Mouse (Mus musculus): ENCODE results near the gene Pdgfa. TPM values are rescaled to one million over a fixed set of nuclear protein-coding genes. Genes with fewer than 3 reads are reported as not detected.

Gene Pdgfa
- polyA plus RNA-seq, 1 experiment from 2014 or later: 19.1 TPM

DNA sequence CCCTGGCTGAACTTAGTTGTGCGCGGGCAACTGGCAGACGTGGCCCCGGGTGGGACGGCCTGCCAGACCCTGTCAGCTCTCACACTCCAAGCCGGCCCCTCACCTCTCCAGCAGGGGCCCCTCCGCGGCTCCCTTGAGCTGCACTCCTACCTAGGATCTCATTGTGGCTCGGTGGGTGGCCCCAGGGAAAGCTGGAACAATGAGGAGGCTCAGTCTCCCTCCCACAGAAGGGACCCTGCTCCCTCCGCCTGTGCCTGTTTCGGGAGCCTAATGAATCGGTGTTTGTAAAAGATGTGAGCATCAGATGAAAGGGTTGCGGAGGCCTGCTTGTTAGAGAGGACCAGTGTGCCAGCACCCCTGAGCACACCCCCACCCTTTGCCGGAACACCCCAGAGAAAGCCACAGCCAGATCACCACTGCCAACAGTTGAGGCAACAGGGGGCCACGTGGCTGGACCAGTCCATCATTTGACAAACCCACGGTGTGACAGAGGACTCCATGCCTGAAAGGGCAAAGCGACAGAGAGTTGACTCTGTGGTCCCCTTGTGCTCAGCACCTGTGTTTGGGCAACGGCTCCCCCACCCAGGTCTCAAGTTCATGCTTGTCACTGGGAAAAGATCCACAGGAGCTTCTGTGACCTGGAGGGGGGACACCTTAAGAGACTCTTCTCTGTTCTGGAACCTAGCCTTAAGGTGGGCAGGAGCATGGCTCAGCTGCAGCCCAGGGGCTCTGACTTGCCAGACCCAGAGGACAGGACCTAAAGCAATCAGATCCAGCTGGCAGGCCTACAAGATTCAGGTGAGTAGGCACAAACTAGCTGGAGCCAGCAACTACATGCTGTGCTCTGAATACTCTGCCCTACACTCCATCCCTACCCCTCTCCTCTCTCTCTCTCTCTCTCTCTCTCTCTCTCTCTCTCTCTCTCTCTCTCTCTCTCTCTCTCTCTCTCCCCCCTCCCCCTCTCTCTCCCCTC is 64.4 kb downstream of the Pdgfa start:
- no peaks in the 10 kb centered on the region for H3K9me3 ChIP-seq (ENCODE audit: control insufficient read depth, low read length)
- no peaks in the 10 kb centered on the region for H3K27me3 ChIP-seq (replicated peaks; ENCODE audit: control insufficient read depth, insufficient read depth, low read length)
- ATAC-seq: no peak
- no peak overlapping the region for H3K9ac ChIP-seq (replicated peaks; ENCODE audit: low read depth, low read length)
- peaks cover 11% of the 10 kb centered on the region for H3K4me1 ChIP-seq (replicated peaks; ENCODE audit: control insufficient read depth, insufficient read depth, low read length)
- peak overlapping the region; percentile 8; the same call in 1 of the 2 replicates for H3K4me2 ChIP-seq (ENCODE audit: low read length)
- no peaks in the 10 kb centered on the region for H3K36me3 ChIP-seq (ENCODE audit: control insufficient read depth, insufficient read depth)
- no peak overlapping the region for H3K27ac ChIP-seq (ENCODE audit: low read length)
- no peak overlapping the region for H3K4me3 ChIP-seq (replicated peaks; ENCODE audit: low read length)
- 3% methylated on average over 18 of the region's 18 CpGs for WGBS

DNA sequence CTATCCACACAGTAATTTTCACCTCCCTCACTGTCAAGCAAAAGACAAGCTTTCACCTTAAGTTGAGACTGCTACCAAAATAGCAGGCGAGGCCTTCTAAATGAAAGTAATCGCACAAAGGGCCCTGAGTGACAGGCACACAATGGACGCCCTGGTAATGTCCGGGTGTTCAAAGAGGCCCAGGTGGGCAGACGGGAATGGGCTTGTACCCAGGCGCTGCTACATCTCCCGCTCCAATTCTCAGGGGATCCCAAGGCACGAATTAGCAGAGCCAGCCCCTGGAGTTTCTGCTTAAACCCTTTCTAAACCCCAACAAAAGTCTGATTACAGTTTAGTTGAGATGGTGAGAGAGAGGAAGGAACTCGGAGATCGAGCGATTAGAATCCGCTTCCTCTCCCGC is 65.3 kb downstream of the Pdgfa start:
- H3K4me1 ChIP-seq (replicated peaks; ENCODE audit: control insufficient read depth, insufficient read depth, low read length): peaks cover 11% of the 10 kb centered on the region
- ATAC-seq: no peak
- H3K27ac ChIP-seq (ENCODE audit: low read length): no peak overlapping the region
- 5% methylated on average over 13 of the region's 13 CpGs for WGBS
- no peak overlapping the region for H3K4me2 ChIP-seq (ENCODE audit: low read length)
- H3K4me3 ChIP-seq (replicated peaks; ENCODE audit: low read length): no peak overlapping the region
- H3K9ac ChIP-seq (replicated peaks; ENCODE audit: low read depth, low read length): no peak overlapping the region
- H3K27me3 ChIP-seq (replicated peaks; ENCODE audit: control insufficient read depth, insufficient read depth, low read length): no peaks in the 10 kb centered on the region
- H3K36me3 ChIP-seq (ENCODE audit: control insufficient read depth, insufficient read depth): no peaks in the 10 kb centered on the region
- H3K9me3 ChIP-seq (ENCODE audit: control insufficient read depth, low read length): no peaks in the 10 kb centered on the region

DNA sequence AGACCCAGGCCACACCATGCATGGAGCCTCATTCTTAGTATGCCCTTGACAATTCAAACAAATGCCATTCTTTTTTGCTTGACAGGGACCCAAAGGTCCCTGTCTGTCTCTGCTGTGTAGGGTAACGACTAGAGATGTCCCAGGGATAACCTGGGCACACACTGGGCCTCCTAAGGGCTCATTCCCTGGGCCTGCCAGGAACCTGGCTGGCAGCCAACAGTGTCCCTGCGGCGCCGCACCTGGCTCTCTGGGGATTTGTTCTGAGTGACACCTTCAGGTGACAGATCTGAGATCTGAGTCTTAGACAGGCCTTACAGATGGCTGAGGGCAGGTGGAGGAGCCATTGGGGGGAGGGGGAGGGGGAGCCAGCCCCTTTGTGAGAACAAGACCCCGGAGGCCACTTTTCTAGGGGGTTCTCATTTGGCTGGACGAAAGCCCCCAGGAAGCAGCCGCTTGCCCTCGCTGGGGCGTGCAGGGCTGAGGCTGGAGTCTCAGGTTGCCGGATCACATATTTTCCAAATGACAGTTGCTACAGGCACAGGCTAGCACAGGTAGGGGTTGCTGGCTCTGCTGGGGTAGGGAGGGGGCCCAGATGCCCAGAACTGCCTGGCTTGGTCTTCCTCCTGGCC is 67.2 kb downstream of the Pdgfa start:
- no peak overlapping the region for H3K9ac ChIP-seq (replicated peaks; ENCODE audit: low read depth, low read length)
- H3K27me3 ChIP-seq (replicated peaks; ENCODE audit: control insufficient read depth, insufficient read depth, low read length): no peaks in the 10 kb centered on the region
- ATAC-seq: no peak
- H3K27ac ChIP-seq (ENCODE audit: low read length): no peak overlapping the region
- peaks cover 11% of the 10 kb centered on the region for H3K4me1 ChIP-seq (replicated peaks; ENCODE audit: control insufficient read depth, insufficient read depth, low read length)
- no peak overlapping the region for H3K4me2 ChIP-seq (ENCODE audit: low read length)
- no peaks in the 10 kb centered on the region for H3K36me3 ChIP-seq (ENCODE audit: control insufficient read depth, insufficient read depth)
- no peak overlapping the region for H3K4me3 ChIP-seq (replicated peaks; ENCODE audit: low read length)
- H3K9me3 ChIP-seq (ENCODE audit: control insufficient read depth, low read length): no peaks in the 10 kb centered on the region
- 51% methylated on average over 10 of the region's 10 CpGs for WGBS

Other genes with a start within 250 kb of the Pdgfa start
- gene Fam20c, start 242.9 kb downstream of the Pdgfa start, polyA plus RNA-seq (2015; fragmentation: Nextera tagmentation; extraction: Ambion mirVana): 34.8 and 39.2 TPM in 2 replicates
- gene Gm5294, start 177.3 kb downstream of the Pdgfa start, polyA plus RNA-seq (2015; fragmentation: Nextera tagmentation; extraction: Ambion mirVana): not detected in 2 replicates
- gene Prkar1b, start 152.6 kb upstream of the Pdgfa start, polyA plus RNA-seq (2015; fragmentation: Nextera tagmentation; extraction: Ambion mirVana): 208 and 245 TPM in 2 replicates
- gene Dnaaf5, start 152.9 kb upstream of the Pdgfa start, polyA plus RNA-seq (2015; fragmentation: Nextera tagmentation; extraction: Ambion mirVana): 2.7 and 3.3 TPM in 2 replicates
- 56.3 and 60.7 TPM in 2 replicates for gene Sun1, start 203.3 kb upstream of the Pdgfa start, polyA plus RNA-seq (2015; fragmentation: Nextera tagmentation; extraction: Ambion mirVana)